Mouse (Mus musculus) adrenal gland (tissue): Measurements from ENCODE around the gene Vmn2r55.
"Not testable (repeated sequence)": the region's sequence is repeated elsewhere in the genome, so short reads cannot be mapped to it uniquely, and the experiment has no call there.

Source experiments
- intact Hi-C: fragments of 180-260 bp; cut with DNase I; formaldehyde crosslinking; loops from one replicate; pipeline ENCODE4 v1.15.1; 2025
- long read RNA-seq, 2 experiments: library from polyadenylated mRNA; unstranded; transcript quantifications; one replicate each; pipeline ENCODE4 v2.0.0; 2020; ENCODE audit warnings: borderline replicate concordance in 1 of 2; ENCODE audit not compliant: insufficient replicate concordance in 1 of 2

The Vmn2r55 gene
- long read RNA-seq, experiment 1: 0 reads
- long read RNA-seq, experiment 2: 0 reads

GRCm38 (mm10) chr7:12684903-12685302 is at the start of gene Vmn2r55:
Gene Vmn2r55, minus strand, starts transcription at chr7:12685003.
- intact Hi-C loops: not testable (repeated sequence)

GRCm38 (mm10) chr7:12640219-12640618 is 44.6 kb downstream of the Vmn2r55 start, which contains the start of gene Vmn2r54:
Gene Vmn2r54, minus strand, starts transcription at chr7:12640319.
- intact Hi-C loops: not testable (repeated sequence)

GRCm38 (mm10) chr7:12608688-12609087 is 76.1 kb downstream of the Vmn2r55 start, which contains the start of gene Vmn2r53:
Gene Vmn2r53, minus strand, starts transcription at chr7:12608788.
- intact Hi-C loops: no loop called here
